Mouse (Mus musculus) lung, embryonic 16.5 days (tissue): ENCODE data around the gene Miga2. TPM values are rescaled to one million over a fixed set of nuclear protein-coding genes. Genes with fewer than 3 reads are reported as not detected.
A peak's percentile ranks its signal among the peaks of the same experiment; 100 is the strongest.
"Not testable (repeated sequence)": the region's sequence is repeated elsewhere in the genome, so short reads cannot be mapped to it uniquely, and the experiment has no call there.

Source experiments
- ATAC-seq: fragments of 200-750 bp; cut with Nextera tagmentation; 2 replicates; pipeline ENCODE4 v1.8.0; 2017; ENCODE audit warnings: low read depth, mild to moderate bottlenecking, moderate library complexity
- H3K27ac ChIP-seq: fragments of 300-500 bp; sonication (generic); 2 replicates; pipeline ENCODE4 v1.5.1; 2014; ENCODE audit warnings: mild to moderate bottlenecking, control low read depth, low read length
- H3K27me3 ChIP-seq: fragments of 300-500 bp; sonication (generic); 2 replicates; pipeline ENCODE4 v1.6.1; 2014; ENCODE audit warnings: low read depth, low read length, mixed read lengths; ENCODE audit not compliant: control insufficient read depth, insufficient read depth
- H3K36me3 ChIP-seq: fragments of 300-500 bp; sonication (generic); 2 replicates; pipeline ENCODE4 v1.6.1; 2014; ENCODE audit warnings: low read length; ENCODE audit not compliant: control insufficient read depth, insufficient read depth
- H3K4me1 ChIP-seq: fragments of 300-500 bp; sonication (generic); replicated peaks from 2 replicates; pipeline ENCODE4 v1.6.1; 2014; ENCODE audit warnings: low read length, mixed read lengths; ENCODE audit not compliant: control insufficient read depth, insufficient read depth
- H3K4me2 ChIP-seq: fragments of 300-500 bp; sonication (generic); 2 replicates; pipeline ENCODE4 v1.6.1; 2014; ENCODE audit warnings: low read depth, low read length, control low read depth
- H3K4me3 ChIP-seq: fragments of 300-500 bp; sonication (generic); 2 replicates; pipeline ENCODE4 v1.5.1; 2014; ENCODE audit warnings: mild to moderate bottlenecking, low read length, control low read depth
- H3K9ac ChIP-seq: fragments of 300-500 bp; sonication (generic); 2 replicates; pipeline ENCODE4 v1.6.1; 2014; ENCODE audit warnings: low read length, control low read depth
- H3K9me3 ChIP-seq: fragments of 300-500 bp; sonication (generic); 2 replicates; pipeline ENCODE4 v1.6.1; 2016; ENCODE audit warnings: low read length; ENCODE audit not compliant: control insufficient read depth
- WGBS: fragments of 180-500 bp; shearing (Covaris S2); extraction: QIAGEN DNeasy Blood & Tissue Kit; methylation state at CpG from one replicate; pipeline ENCODE4 v1.1.7; 2014; 5-methylcytosine and 5-hydroxymethylcytosine counted together
- polyA plus RNA-seq: library from polyadenylated mRNA; unstranded; fragments of >200 nt; fragmentation: Nextera tagmentation; extraction: Ambion mirVana; gene quantifications from 2 replicates; pipeline ENCODE4 v1.2.1, GENCODE M21; 2015

Gene Miga2
- polyA plus RNA-seq, 1 experiment from 2014 or later, result 24.8 TPM

DNA sequence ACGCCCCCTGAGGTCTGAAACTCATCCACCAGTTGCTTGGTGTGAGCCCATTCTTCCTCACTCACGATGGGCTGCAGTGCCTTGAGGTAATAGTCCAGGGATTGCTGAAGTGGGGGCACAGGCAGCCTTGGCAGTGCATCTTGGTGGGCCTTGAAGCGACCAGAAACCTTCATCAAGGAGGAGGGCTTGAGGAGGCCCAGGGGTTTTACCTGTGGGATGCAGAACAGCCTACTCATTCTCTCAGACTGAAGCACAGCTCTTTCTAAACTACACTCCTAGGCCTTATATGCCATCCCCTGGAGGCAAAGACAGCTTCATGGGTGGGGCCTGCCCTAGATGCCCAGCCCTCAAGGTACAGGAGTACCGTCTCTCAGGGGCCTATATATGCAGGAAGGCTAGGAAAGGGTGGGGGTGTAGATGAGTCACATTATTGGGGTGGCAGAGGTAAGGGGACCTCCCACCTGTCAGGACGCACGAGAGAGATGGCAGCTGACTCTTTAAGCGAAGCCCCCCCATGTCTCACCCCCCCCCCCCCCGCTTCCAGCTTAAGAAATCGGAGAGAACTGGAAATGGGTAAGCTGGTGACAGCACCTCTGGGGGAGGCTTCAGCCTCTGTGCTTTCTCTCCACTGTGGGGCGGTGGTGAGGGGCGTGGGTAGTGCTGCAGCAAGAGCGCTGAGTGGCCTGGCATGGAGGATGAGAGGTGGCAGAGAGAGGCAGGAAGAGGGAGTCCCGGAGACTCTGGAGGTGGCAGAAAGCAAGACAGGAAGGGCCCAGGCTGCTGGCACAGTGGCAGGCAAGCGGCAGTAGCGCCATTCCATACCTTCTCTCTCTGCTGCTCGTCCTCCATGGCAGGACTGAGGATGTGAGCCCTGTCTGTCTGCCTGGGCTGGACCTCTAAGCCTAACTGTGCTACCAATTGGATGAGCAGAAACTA is 49.3 kb downstream of the Miga2 start:
- Histone ChIP-seq H3K4me1 (peaks cover 18% of the 10 kb centered on the region), H3K4me2 (no peak overlapping the region), H3K27me3 (no peaks in the 10 kb centered on the region), H3K27ac (no peak overlapping the region), H3K36me3 (peaks cover 6% of the 10 kb centered on the region), H3K4me3 (no peak overlapping the region), H3K9ac (no peak overlapping the region), H3K9me3 (no peaks in the 10 kb centered on the region)
- no peak for ATAC-seq
- WGBS, result 72% methylated on average over 16 of the region's 16 CpGs

DNA sequence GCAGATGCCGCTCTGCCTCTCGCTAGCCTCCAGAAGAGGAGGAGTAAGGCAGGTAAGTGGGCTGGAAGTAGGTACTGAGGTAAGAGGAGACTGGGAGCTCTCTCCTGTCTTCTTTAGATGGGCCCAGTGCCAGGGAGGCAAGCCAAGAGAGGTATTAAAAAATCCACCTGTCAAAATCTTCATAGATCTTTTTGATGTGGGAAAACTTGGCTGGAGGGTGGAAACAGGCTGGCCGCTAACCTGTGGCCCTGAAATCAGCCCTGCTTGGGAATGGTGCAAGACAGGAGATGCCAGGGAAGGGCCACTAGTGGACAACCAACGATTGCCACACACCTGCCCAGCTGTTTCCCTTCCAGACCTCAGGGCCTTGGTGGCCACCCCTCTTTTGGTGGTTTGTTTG is 50.1 kb downstream of the Miga2 start:
- Histone ChIP-seq H3K4me1 (peaks cover 24% of the 10 kb centered on the region), H3K9me3 (no peaks in the 10 kb centered on the region), H3K27me3 (no peaks in the 10 kb centered on the region), H3K4me3 (no peak overlapping the region), H3K9ac (no peak overlapping the region), H3K27ac (no peak overlapping the region), H3K4me2 (no peak overlapping the region), H3K36me3 (no peaks in the 10 kb centered on the region)
- 79% methylated on average over 4 of the region's 4 CpGs for WGBS
- no peak for ATAC-seq

- Histone ChIP-seq H3K4me1 (peaks cover 26% of the 10 kb centered on the region), H3K9me3 (no peaks in the 10 kb centered on the region), H3K4me2 (peak overlapping the region; percentile 91), H3K4me3 (peak overlapping the region; percentile 64), H3K36me3 (no peaks in the 10 kb centered on the region), H3K27me3 (no peaks in the 10 kb centered on the region), H3K9ac (peak overlapping the region; percentile 90), H3K27ac (no peak overlapping the region)
- WGBS, result 47% methylated on average over 5 of the region's 5 CpGs
- ATAC-seq, result no peak
Observed at GRCm38 (mm10) chr2:30414681-30415080, 50.6 kb downstream of the Miga2 start.

GRCm38 (mm10) chr2:30415157-30415935 is 51.3 kb downstream of the Miga2 start, which contains the start of gene Crat:
Crat (minus strand) TSS chr2:30415813.
- peak; percentile 94 for ATAC-seq
- Histone ChIP-seq H3K4me2 (peak within 1 kb of the TSS; percentile 91), H3K4me3 (peak within 1 kb of the TSS; percentile 64), H3K36me3 (no peaks in the 10 kb centered on the region), H3K4me1 (peaks cover 26% of the 10 kb centered on the region), H3K27me3 (no peaks in the 10 kb centered on the region), H3K9me3 (no peaks in the 10 kb centered on the region), H3K9ac (peak within 1 kb of the TSS; percentile 90), H3K27ac (peak within 1 kb of the TSS; percentile 98)
- 1% methylated on average over 53 of the region's 58 CpGs for WGBS

DNA sequence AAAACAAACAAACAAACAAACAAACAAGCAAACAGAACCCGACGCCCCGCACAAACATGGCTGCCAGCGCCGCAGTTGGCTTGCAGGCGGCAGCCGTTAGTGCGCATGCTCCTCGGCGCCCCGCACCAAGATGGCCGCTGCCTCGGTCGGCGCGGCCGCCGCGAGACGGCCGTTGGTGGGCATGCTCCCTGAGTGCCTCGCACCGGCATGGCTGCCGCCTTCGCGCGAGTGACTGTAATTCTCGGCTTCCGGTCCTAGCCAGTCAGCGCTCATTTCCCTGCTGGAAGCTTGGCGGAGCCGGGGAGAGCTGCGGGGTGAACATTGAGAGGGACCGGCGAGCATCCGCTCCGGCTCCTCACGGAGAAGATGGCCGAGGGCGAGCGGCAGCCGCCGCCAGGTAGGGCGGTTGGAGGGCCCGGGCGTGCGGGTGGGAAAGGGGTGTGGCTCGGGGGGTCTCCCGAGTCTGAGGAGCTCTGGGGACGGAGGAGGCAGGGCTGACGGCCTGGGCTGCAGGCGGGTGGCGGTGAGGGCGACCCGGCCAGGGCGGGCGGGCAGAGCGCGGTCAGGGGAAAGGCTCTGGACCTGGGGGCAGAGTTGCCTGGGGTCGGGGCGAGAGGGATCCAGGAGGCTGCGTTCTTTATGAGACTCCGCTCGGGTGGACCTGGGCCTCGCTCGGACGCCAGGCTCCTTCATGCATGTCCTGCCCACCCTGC is 52.1 kb downstream of the Miga2 start, which contains the start of gene Ptpa:
Gene Ptpa, plus strand, starts transcription at position 104 of the 713 bp plus-strand sequence.
- peak within 1 kb of the TSS; percentile 91 for H3K4me2 ChIP-seq

DNA sequence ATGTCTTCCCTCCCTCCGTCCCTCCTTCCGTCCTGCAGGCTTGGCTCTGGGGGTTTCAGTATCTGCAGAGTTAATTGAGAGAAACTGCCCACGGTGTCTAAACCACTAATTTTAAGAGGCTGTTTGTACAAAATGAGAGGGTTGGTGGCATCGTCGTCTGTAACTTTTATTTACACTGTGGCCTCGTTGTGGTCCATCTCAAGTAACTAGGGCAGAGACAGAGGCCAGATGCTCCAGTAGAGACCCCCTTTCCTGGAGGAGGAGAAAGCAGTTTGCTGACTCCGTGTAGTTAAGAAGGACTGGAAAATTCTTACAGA is 52.6 kb downstream of the Miga2 start:
- ATAC-seq, result no peak
- Histone ChIP-seq H3K27me3 (no peaks in the 10 kb centered on the region), H3K36me3 (no peaks in the 10 kb centered on the region), H3K4me1 (peaks cover 26% of the 10 kb centered on the region), H3K9me3 (no peaks in the 10 kb centered on the region), H3K27ac (peak overlapping the region; percentile 98), H3K4me3 (peak overlapping the region; percentile 64), H3K9ac (peak overlapping the region; percentile 90), H3K4me2 (peak overlapping the region; percentile 64)
- WGBS, result 0% methylated on average over 7 of the region's 7 CpGs

More for the DNA sequence above, 52.1 kb downstream of the Miga2 start, which contains the start of gene Ptpa:
- Histone ChIP-seq H3K27ac (peak within 1 kb of the TSS; percentile 98), H3K4me1 (peaks cover 26% of the 10 kb centered on the region), H3K4me3 (peak within 1 kb of the TSS; percentile 64), H3K27me3 (no peaks in the 10 kb centered on the region), H3K9ac (peak within 1 kb of the TSS; percentile 90), H3K9me3 (no peaks in the 10 kb centered on the region), H3K36me3 (no peaks in the 10 kb centered on the region)
- ATAC-seq, result peak; percentile 92
- under 1% methylated on average over 60 of the region's 67 CpGs for WGBS

DNA sequence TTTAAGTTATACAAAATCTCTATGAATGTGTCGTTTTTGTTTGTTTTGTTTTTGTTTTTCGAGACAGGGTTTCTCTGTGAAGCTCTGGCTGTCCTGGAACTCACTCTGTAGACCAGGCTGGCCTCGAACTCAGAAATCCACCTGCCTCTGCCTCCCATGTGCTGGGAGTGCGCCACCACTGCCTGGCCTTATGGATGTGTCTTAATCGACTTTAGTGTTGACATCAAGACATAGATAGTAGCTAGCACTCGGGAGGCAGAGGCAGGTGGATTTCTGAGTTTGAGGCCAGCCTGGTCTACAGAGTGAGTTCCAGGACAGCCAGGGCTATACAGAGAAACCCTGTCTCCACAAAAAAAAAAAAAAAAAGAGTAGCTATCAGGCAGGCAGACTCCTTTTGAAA is 53.1 kb downstream of the Miga2 start:
- not testable (repeated sequence) for H3K36me3 ChIP-seq

DNA sequence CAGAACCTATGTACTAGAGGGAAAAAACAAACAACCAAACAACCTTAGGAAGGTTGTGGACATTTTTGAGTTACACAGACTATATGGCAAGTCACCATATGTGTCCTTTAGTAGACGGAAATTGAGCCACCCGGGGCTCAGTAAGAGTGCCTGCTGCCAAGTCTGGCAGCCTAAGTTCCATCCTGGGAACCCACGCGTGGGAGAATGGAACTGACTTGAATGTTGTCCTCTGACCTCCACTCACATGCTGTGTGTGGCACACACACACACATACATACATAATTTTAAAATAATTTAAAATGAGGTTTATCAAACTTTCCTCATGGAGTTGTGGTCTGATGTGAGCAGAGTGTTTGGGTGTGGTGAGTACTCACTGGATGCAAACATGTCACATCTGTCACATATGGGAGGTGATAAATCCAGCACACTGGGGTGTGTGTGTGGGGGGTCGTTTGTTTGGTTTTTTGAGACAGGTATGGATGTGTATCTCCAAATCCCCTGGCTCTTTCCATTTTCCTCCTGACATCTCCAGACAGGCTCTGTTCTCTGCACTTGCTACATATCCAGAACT is 53.6 kb downstream of the Miga2 start:
- Histone ChIP-seq H3K9me3 (no peaks in the 10 kb centered on the region), H3K27ac (no peak overlapping the region), H3K4me1 (peaks cover 26% of the 10 kb centered on the region), H3K9ac (no peak overlapping the region), H3K4me2 (peak overlapping the region; percentile 64; the same call in 1 of the 2 replicates), H3K36me3 (no peaks in the 10 kb centered on the region; the same call in 1 of the 2 replicates), H3K4me3 (no peak overlapping the region), H3K27me3 (no peaks in the 10 kb centered on the region)
- 61% methylated on average over 5 of the region's 5 CpGs for WGBS
- no peak for ATAC-seq

More for the DNA sequence above, 53.1 kb downstream of the Miga2 start:
- Histone ChIP-seq H3K4me1 (peaks cover 26% of the 10 kb centered on the region), H3K4me2 (peak overlapping the region; percentile 64), H3K4me3 (peak overlapping the region; percentile 64; the same call in 1 of the 2 replicates)
- not testable (repeated sequence) for H3K27me3 ChIP-seq, H3K9me3 ChIP-seq, H3K9ac ChIP-seq, ATAC-seq, H3K27ac ChIP-seq
- 67% methylated on average over 6 of the region's 6 CpGs for WGBS
